Mouse (Mus musculus) right cerebral cortex, adult 18-20 months (tissue): Measurements from ENCODE around the gene Isyna1.
A peak's percentile ranks its signal among the peaks of the same experiment; 100 is the strongest.

Experiments
- DNase-seq: peaks from one replicate; pipeline ENCODE4 v3.0.0; 2022; ENCODE audit warnings: mixed read lengths

The Isyna1 gene

GRCm38 (mm10) chr8:70593961-70594609, at the start of gene Isyna1:
Gene Isyna1 (plus strand): TSS chr8:70594373.
- DNase-seq: peak; percentile 84

- DNase-seq: no peak
Measured at GRCm38 (mm10) chr8:70546412-70546811, 47.8 kb upstream of the Isyna1 start.

- no peak for DNase-seq
Measured at GRCm38 (mm10) chr8:70547762-70548161, 46.4 kb upstream of the Isyna1 start.

GRCm38 (mm10) chr8:70549412-70550184, 44.6 kb upstream of the Isyna1 start:
- DNase-seq: no peak

GRCm38 (mm10) chr8:70551558-70552161, 42.5 kb upstream of the Isyna1 start:
- DNase-seq: no peak

GRCm38 (mm10) chr8:70552836-70553235, 41.3 kb upstream of the Isyna1 start:
- DNase-seq: no peak

GRCm38 (mm10) chr8:70553740-70554139, 40.4 kb upstream of the Isyna1 start:
- DNase-seq: no peak

- DNase-seq: no peak
Measured at GRCm38 (mm10) chr8:70555079-70555747, 39.0 kb upstream of the Isyna1 start.

GRCm38 (mm10) chr8:70558334-70558733, 35.8 kb upstream of the Isyna1 start:
- no peak for DNase-seq

GRCm38 (mm10) chr8:70558983-70559382, 35.2 kb upstream of the Isyna1 start:
- DNase-seq: no peak

GRCm38 (mm10) chr8:70560096-70560495, 34.1 kb upstream of the Isyna1 start:
- peak; percentile 45 for DNase-seq

- DNase-seq: no peak
Measured at GRCm38 (mm10) chr8:70560564-70560963, 33.6 kb upstream of the Isyna1 start.

- DNase-seq: no peak
Measured at GRCm38 (mm10) chr8:70561357-70561756, 32.8 kb upstream of the Isyna1 start.

GRCm38 (mm10) chr8:70561809-70562535, 32.2 kb upstream of the Isyna1 start:
- peak; percentile 43 for DNase-seq

GRCm38 (mm10) chr8:70562802-70563201, 31.4 kb upstream of the Isyna1 start:
- no peak for DNase-seq

GRCm38 (mm10) chr8:70563763-70564387, 30.3 kb upstream of the Isyna1 start:
- no peak for DNase-seq

- DNase-seq: no peak
Measured at GRCm38 (mm10) chr8:70564696-70565235, 29.4 kb upstream of the Isyna1 start.

GRCm38 (mm10) chr8:70565561-70565960, 28.6 kb upstream of the Isyna1 start:
- no peak for DNase-seq

GRCm38 (mm10) chr8:70570360-70570759, 23.8 kb upstream of the Isyna1 start:
- no peak for DNase-seq

- no peak for DNase-seq
Measured at GRCm38 (mm10) chr8:70570990-70571389, 23.2 kb upstream of the Isyna1 start.

- DNase-seq: no peak
Measured at GRCm38 (mm10) chr8:70574302-70574701, 19.9 kb upstream of the Isyna1 start.

- no peak for DNase-seq
Measured at GRCm38 (mm10) chr8:70574915-70575314, 19.3 kb upstream of the Isyna1 start.
